Mouse (Mus musculus) left cerebral cortex, postnatal 4 days (tissue): ENCODE measurements around the gene Fgf4. TPM values are rescaled to one million over a fixed set of nuclear protein-coding genes. Genes with fewer than 3 reads are reported as not detected.

ENCODE experiments used
- DNase-seq: peaks from one replicate; pipeline ENCODE4 v3.0.0-alpha.2; 2022
- intact Hi-C: fragments of 180-260 bp; cut with DNase I; formaldehyde crosslinking; loops from one replicate; pipeline ENCODE4 v1.15.1; 2025
- total RNA-seq, 2 experiments: library from RNA; stranded (reverse); gene quantifications; 2 replicates each; pipeline ENCODE4 v1.2.3; 2021

The Fgf4 gene
- total RNA-seq, 2 experiments from 2014 or later: not detected

- peak; percentile 76 for DNase-seq
- intact Hi-C loops: no loop called here
Measured at GRCm38 (mm10) chr7:144906708-144907397, 59.7 kb downstream of the Fgf4 start.

DNA sequence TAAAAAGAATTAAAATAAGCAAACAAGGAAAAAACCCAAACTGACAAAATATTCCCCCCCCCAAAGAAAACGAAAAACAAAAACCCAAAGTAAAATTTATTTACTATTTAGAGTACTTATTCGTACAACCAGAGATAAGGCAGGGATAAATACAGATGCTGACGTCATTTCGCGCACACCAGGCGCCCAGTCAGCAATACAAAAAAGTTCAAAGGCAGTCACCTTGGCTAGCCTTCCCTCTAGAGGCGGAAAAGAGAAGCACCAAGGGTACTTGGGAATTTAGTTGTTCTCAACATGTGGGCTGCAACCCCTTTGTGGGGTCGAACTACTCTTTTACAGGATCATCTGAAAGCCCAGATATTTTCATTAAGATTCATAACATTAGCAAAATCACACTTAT lies 60.6 kb downstream of the Fgf4 start:
- intact Hi-C loops: no loop called here

DNA sequence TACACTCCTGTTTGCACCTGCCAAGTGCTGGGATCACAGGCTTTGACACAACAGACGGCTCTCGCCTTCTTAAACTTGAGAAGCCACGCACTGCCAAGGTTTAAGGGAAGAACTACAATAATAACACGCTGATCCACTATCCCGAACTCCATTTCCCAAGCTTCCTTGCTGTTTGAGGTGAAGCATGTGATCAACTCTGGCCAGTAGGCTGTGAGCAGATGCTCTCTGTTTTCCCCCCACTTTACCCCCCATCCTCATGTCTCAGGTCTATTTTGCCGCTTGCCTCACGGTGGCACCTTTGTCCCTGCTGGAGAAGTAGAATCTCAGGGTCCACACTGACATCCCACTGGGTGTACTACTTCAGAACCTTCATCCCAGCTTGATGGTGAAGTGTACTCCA lies 61.5 kb downstream of the Fgf4 start:
- intact Hi-C loops: no loop called here
- no peak for DNase-seq

More for the DNA sequence above, 60.6 kb downstream of the Fgf4 start:
- DNase-seq: no peak

GRCm38 (mm10) chr7:144911121-144911520 lies 64.0 kb downstream of the Fgf4 start:
- no peak for DNase-seq

DNA sequence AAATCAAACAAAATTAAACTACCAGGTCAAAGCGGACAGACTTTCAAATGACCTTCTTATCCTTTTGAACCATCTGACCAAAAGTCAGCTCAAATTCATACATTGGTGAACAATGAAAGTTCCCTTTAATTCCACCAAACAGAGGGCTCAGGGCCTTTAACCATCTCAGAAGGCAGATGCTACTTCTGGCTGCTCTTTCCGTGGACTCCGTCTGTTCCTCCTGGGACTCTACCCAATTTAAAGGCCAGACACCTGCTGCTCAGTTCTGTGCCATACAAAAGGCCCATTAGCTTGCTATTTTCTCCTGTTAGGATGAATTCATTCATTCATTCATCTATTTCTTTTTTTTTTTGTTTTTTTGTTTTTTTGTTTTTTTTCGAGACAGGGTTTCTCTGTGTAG lies 65.7 kb downstream of the Fgf4 start:
- no peak for DNase-seq
- intact Hi-C loops: no loop called here

More at GRCm38 (mm10) chr7:144911121-144911520, 64.0 kb downstream of the Fgf4 start:
- intact Hi-C loops: no loop called here

DNA sequence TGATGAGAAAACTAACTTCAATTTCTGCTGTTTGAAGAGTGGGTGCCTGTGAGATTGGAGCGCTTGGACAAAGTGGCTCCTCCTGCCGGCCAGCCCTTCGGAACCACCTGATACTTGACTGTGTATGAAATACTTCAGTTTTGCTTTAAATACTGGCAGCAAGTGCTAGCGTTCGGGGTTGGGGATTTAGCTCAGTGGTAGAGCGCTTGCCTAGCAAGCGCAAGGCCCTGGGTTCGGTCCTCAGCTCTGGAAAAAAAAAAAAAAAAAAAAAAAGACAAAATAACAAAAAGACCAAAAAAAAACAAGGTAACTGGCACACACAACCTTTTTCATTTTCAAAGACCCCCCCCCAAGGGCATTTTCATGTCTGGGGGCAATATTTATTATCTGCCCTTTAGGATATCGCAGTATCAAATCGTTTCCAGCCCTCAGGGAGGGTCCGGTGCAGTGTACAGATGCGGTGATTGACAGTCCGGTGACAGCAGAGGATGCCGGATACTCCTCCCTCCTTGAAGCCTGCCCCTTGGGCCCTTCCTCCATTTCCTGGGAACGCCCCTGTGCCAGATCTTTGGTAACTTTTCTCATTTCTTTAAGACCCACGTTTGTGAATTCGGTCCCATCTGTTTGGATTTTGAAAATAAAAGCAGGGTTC lies 67.3 kb downstream of the Fgf4 start:
- DNase-seq: no peak
- intact Hi-C loops: no loop called here

Other genes with a start within 250 kb of the Fgf4 start
- gene Ano1, start 95.4 kb upstream of the Fgf4 start, total RNA-seq: 1 to 10 TPM; 5.3 to 7.6 TPM
- gene Fgf3, start 9.3 kb upstream of the Fgf4 start, total RNA-seq: under 1 TPM; 0.44 to 0.72 TPM
- under 1 TPM; 0.26 to 0.62 TPM for gene Fgf15, start 49.2 kb downstream of the Fgf4 start, total RNA-seq
- gene LTO1, start 67.7 kb downstream of the Fgf4 start, total RNA-seq: 10 to 100 TPM; 33.5 to 36.0 TPM
- 10 to 100 TPM; 27.5 to 30.5 TPM for gene Ccnd1, start 92.6 kb downstream of the Fgf4 start, total RNA-seq